Mouse (Mus musculus) testis, postnatal 10 days (tissue): ENCODE measurements around the gene Gm379.

Experiments used
- DNase-seq: peaks from one replicate; pipeline ENCODE4 v3.0.0; 2021; ENCODE audit warnings: low spot score

Gm379 gene

DNA sequence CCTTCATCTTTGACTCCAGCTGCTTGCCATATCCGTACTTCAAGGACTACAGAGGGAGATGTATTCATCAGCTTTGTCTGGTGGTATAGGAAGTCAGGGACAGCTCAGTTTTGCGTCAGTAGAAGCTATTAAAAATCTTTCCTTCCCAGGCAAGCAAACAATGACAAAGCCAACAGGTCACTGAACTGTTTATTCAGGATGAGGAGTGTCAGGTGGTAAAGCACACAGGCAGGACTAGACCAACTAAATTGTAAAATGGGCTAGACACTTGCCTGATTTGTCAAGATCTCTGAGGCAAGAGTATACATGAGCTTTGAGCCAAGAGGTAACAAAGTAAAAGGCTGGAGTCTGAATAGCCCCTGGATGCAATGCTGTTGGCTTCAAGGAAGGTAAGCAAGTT, at the start of gene Gm379:
Gm379 (minus strand) TSS at position 7 of the 400 bp plus-strand sequence.
- DNase-seq, result no peak

DNA sequence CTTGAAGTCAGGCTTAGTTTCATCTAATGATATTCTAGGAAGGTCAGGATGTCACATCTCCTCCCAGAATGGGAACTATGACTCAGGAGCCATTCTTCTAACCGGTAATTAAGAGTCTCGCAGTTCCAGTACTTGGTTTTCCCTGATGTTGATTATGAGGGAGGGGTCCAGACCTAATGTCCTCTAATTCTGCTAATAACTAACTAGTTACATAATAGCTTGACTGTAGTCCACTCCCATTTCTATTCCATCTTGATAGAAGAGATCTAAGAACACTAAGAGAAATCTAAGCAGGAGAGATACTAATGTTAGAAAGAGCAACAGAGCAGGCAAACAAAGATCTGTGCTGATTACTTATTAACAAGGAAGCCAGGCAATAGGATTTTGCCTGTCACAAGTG, 39.6 kb upstream of the Gm379 start:
- DNase-seq, result no peak

DNA sequence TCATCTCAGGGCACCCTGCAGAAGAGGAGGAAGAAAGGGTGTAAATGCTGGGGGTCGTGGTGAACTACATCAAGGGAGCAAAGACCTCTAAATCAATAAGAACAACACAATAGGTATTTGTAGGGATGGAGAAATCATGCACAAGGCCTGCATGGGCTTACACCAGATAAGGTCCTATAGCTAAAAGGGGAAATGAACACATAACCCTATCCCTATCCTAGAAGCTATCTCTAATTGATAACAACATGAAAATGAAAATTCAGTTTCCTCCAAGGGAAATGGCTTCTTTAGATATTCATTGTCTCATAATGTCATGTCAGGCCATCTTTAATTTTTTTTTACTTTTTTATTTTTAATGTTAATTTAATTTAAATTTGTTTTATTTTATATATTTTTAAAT, 4.2 kb upstream of the Gm379 start:
- no peak for DNase-seq

DNA sequence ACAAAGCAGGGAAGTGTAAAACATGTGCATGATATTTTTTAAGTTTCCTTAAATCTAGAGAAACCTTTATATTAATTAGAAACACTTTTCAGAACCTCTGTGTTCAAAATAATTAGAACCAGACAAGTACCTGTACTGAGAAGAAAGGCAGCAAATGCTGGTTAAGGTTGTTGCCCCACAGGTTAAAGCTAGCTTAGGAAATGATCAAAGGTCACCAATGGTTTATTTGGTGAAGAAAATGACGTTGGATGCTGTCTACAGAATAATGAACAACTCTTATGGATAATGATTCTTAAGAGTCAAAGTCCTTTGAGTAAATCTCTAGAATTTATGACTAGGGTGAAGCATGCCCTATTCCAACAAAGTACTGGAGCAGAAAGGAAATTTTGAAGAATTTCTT, 42.7 kb downstream of the Gm379 start:
- no peak for DNase-seq

DNA sequence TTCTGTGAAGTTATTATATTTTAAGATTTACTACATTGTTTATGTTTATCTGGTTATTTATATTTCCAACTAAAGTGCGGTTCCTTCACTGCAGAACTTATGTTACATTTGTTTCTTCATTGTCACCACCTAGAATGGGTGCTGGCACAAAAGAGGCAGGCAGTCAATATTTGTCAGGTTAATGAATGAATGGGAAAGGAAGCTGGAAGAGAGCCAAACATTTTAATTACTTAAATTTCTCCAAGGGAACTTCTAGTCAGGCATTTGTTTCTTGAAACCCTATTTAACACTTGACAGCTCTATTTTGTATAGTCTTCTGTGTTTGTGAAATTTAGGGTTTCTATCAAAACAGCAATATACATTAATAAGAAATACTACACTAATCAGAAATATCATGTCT, 43.8 kb downstream of the Gm379 start:
- DNase-seq, result no peak
